Mouse (Mus musculus) left cerebral cortex, postnatal 14 days (tissue): ENCODE data around the gene Foxd3. TPM values are rescaled to one million over a fixed set of nuclear protein-coding genes. Genes with fewer than 3 reads are reported as not detected.

ENCODE experiments used
- microRNA-seq, 2 experiments: library from miRNA; unstranded; fragments of <30 nt; microRNA quantifications; one replicate each; pipeline ENCODE4 v1.2.0; 2022
- total RNA-seq, 2 experiments: library from RNA; stranded (reverse); gene quantifications; 2 replicates each; pipeline ENCODE4 v1.2.3; 2021

The Foxd3 gene
- total RNA-seq, 2 experiments from 2014 or later, result not detected

Small RNAs within 50 kb of the gene (microRNA-seq; reads per million reads assigned to microRNA genes)
- 0 reads per million in 2 experiments for gene Gm23366

Other genes starting within 250 kb of the Foxd3 start
- gene Alg6, start 59.4 kb downstream of the Foxd3 start, total RNA-seq, result 10 to 100 TPM; 11.4 to 13.1 TPM
- gene Efcab7, start 172.9 kb downstream of the Foxd3 start, total RNA-seq, result 1 to 10 TPM; 5.5 to 5.9 TPM